Mouse (Mus musculus) heart, postnatal 0 days (tissue): Measurements from ENCODE around the gene Sema3b.

Experiments
- CTCF ChIP-seq: IDR thresholded peaks from 2 replicates; pipeline ENCODE4 v1.5.1; 2016; ENCODE audit warnings: antibody characterized with exemption, control low read depth, low read depth
- EP300 ChIP-seq: IDR thresholded peaks from 2 replicates; pipeline ENCODE4 v1.6.1; 2016; ENCODE audit warnings: antibody characterized with exemption, low read depth

DNA sequence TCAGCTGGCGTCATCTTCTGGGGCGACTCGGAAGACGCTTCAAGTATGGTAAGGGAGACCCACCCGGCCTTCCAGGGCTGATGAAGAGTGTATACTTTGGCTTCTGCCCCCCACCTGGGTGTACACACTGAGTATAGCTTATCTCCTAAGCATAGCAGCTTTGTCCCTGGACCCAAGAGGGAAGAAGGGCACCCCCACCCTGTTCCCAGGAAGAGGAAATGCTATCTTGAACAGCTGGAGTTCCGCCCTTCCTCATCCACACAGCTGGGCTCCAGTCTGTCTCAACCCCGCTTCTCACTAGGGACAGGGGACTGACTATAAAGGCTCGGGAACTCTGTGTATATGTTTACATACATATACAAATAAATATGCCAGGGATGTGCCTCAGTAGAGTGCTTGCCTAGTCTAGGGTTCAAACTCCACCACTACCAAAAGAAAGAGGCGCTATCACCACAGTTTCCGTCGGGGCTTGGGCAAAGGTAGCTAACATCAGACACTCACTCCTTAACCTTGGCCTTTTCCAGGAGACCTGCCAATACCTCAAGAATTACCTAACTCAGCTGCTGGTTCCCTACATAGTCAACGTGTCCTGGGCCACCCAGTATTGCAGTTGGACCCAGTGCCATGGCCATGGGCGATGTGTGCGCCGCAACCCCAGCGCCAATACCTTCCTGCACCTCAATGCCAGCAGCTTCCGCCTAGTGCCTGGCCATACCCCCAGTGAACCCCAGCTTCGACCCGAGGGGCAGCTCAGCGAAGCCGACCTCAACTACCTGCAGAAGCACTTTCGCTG, 37.3 kb downstream of the Sema3b start:
- TF ChIP-seq CTCF: no peak
- no peak for TF ChIP-seq EP300
